Mouse (Mus musculus) skeletal muscle tissue, adult 2 months (tissue): ENCODE results near the gene Prtg.
A peak's percentile ranks its signal among the peaks of the same experiment; 100 is the strongest.

Source experiments
- DNase-seq: peaks from one replicate; pipeline ENCODE4 v3.0.0-alpha.2; 2012; ENCODE audit warnings: low read depth, low spot score

Prtg gene

GRCm38 (mm10) chr9:72911381-72911780, 104.7 kb downstream of the Prtg start:
- no peak for DNase-seq

GRCm38 (mm10) chr9:72913551-72913950, 106.9 kb downstream of the Prtg start:
- DNase-seq, result peak; percentile 47

GRCm38 (mm10) chr9:72915728-72916127, 109.1 kb downstream of the Prtg start:
- no peak for DNase-seq

- DNase-seq, result no peak
Observed at GRCm38 (mm10) chr9:72923068-72923467, 116.4 kb downstream of the Prtg start.

GRCm38 (mm10) chr9:72925021-72925934, 118.6 kb downstream of the Prtg start, which contains the start of gene Pygo1:
Gene Pygo1 (plus strand): TSS chr9:72925645.
- DNase-seq, result peak; percentile 10

GRCm38 (mm10) chr9:72925935-72926258, 119.2 kb downstream of the Prtg start:
- no peak for DNase-seq

GRCm38 (mm10) chr9:72931166-72931790, 124.6 kb downstream of the Prtg start:
- no peak for DNase-seq

GRCm38 (mm10) chr9:72935309-72935708, 128.6 kb downstream of the Prtg start:
- no peak for DNase-seq

GRCm38 (mm10) chr9:72936301-72936700, 129.6 kb downstream of the Prtg start:
- no peak for DNase-seq

- no peak for DNase-seq
Observed at GRCm38 (mm10) chr9:72943424-72943823, 136.8 kb downstream of the Prtg start.

GRCm38 (mm10) chr9:72944286-72944685, 137.6 kb downstream of the Prtg start:
- no peak for DNase-seq

GRCm38 (mm10) chr9:72947010-72947409, 140.3 kb downstream of the Prtg start:
- no peak for DNase-seq

GRCm38 (mm10) chr9:72949572-72949971, 142.9 kb downstream of the Prtg start:
- DNase-seq, result no peak

- DNase-seq, result no peak
Observed at GRCm38 (mm10) chr9:72954746-72955145, 148.1 kb downstream of the Prtg start.

GRCm38 (mm10) chr9:72955546-72955945, 148.9 kb downstream of the Prtg start:
- DNase-seq, result no peak

GRCm38 (mm10) chr9:72958521-72959450, 152.1 kb downstream of the Prtg start, which contains the start of the genes Dyx1c1 and Gm44503:
Gene Dyx1c1 (plus strand): TSS chr9:72958785.
Gene Gm44503 (plus strand): TSS chr9:72958852.
- DNase-seq, result peak; percentile 62

- DNase-seq, result no peak
Observed at GRCm38 (mm10) chr9:72961346-72961745, 154.7 kb downstream of the Prtg start.

- DNase-seq, result no peak
Observed at GRCm38 (mm10) chr9:72961959-72962358, 155.3 kb downstream of the Prtg start.
